Comparison of ENCODE assay signal across 10 mouse cellular contexts in genomic region chr1:127270273-127271020, GRCm38 (mm10).
DNase-seq lines count a peak whose midpoint lies in the region; ATAC-seq and TF ChIP-seq lines count a peak whose summit lies in the region.
"Had no signal": no experiment of that assay in that cellular context is flagged by ENCODE, and none has a peak within 500 bp of the region (broad histone marks: within the 10 kb centered on the region; RNA-seq: fewer than 3 reads in every experiment).

No protein-coding gene starts in this region.

- 0 out of 2 replicates have a peak overlapping the region, but pooled peaks have one; percentile 9 for H3K27ac ChIP-seq in hindbrain, embryonic 12.5 days
- H3K27ac ChIP-seq in hindbrain, postnatal 0 days = no peak overlapping the region
- H3K27ac ChIP-seq in neural tube, embryonic 13.5 days (replicated peaks) = peak overlapping the region; percentile 43
- H3K27ac ChIP-seq in liver, postnatal 0 days (ENCODE audit: low read depth) = no peak overlapping the region
- H3K27ac ChIP-seq: forebrain, embryonic 13.5 days had no signal

- H3K4me3 ChIP-seq in hindbrain, embryonic 12.5 days = no peak overlapping the region
- H3K4me3 ChIP-seq in hindbrain, postnatal 0 days (ENCODE audit: low read length) = no peak overlapping the region
- H3K4me3 ChIP-seq in neural tube, embryonic 13.5 days = no peak overlapping the region
- no peak overlapping the region for H3K4me3 ChIP-seq in liver, postnatal 0 days (ENCODE audit: low read depth, low read length)
- H3K4me3 ChIP-seq: forebrain, embryonic 13.5 days had no signal

- no peak overlapping the region for H3K9ac ChIP-seq in hindbrain, embryonic 12.5 days
- H3K9ac ChIP-seq in hindbrain, postnatal 0 days (replicated peaks; ENCODE audit: low read length) = no peak overlapping the region
- no peak overlapping the region for H3K9ac ChIP-seq in neural tube, embryonic 13.5 days
- no peak overlapping the region for H3K9ac ChIP-seq in liver, postnatal 0 days (replicated peaks)
- H3K9ac ChIP-seq: forebrain, embryonic 13.5 days had no signal

- no peak for TF ChIP-seq CTCF in hindbrain, postnatal 0 days (IDR thresholded peaks at IDR 0.05; ENCODE audit: low read depth)
- TF ChIP-seq CTCF in liver, postnatal 0 days (IDR thresholded peaks at IDR 0.05; ENCODE audit: low read depth) = no peak

- H3K4me2 ChIP-seq in hindbrain, embryonic 12.5 days (replicated peaks) = no peak overlapping the region
- no peak overlapping the region for H3K4me2 ChIP-seq in hindbrain, postnatal 0 days (ENCODE audit: low read depth, low read length)
- no peak overlapping the region for H3K4me2 ChIP-seq in neural tube, embryonic 13.5 days
- H3K4me2 ChIP-seq in liver, postnatal 0 days (ENCODE audit: low read depth, low read length) = no peak overlapping the region
- H3K4me2 ChIP-seq: forebrain, embryonic 13.5 days had no signal

- no peaks in the 10 kb centered on the region for H3K9me3 ChIP-seq in hindbrain, embryonic 12.5 days (replicated peaks)
- no peaks in the 10 kb centered on the region for H3K9me3 ChIP-seq in hindbrain, postnatal 0 days (ENCODE audit: low read length)
- no peaks in the 10 kb centered on the region for H3K9me3 ChIP-seq in neural tube, embryonic 13.5 days
- H3K9me3 ChIP-seq in liver, postnatal 0 days (ENCODE audit: low read length) = no peaks in the 10 kb centered on the region
- H3K9me3 ChIP-seq: forebrain, embryonic 13.5 days had no signal

- peak; percentile 48; the same call in 1 of the 2 replicates for TF ChIP-seq EP300 in liver, postnatal 0 days (IDR thresholded peaks at IDR 0.05; ENCODE audit: low read depth)

- ATAC-seq in hindbrain, embryonic 12.5 days (ENCODE audit: low FRiP score) = no peak
- no peak for ATAC-seq in hindbrain, postnatal 0 days
- ATAC-seq in neural tube, embryonic 13.5 days (ENCODE audit: low read depth) = 0 out of 2 replicates have a peak, but pooled peaks have one; percentile 10
- peak; percentile 66 for ATAC-seq in liver, postnatal 0 days
- ATAC-seq: forebrain, embryonic 13.5 days had no signal

- 0 out of 2 replicates have a peak, but pooled peaks cover 2% of the 10 kb centered on the region for H3K4me1 ChIP-seq in hindbrain, embryonic 12.5 days
- no peaks in the 10 kb centered on the region for H3K4me1 ChIP-seq in hindbrain, postnatal 0 days (ENCODE audit: insufficient read depth, low read length)
- H3K4me1 ChIP-seq in neural tube, embryonic 13.5 days (replicated peaks) = peaks cover 9% of the 10 kb centered on the region
- peaks cover 3% of the 10 kb centered on the region; the same call in 1 of the 2 replicates for H3K4me1 ChIP-seq in liver, postnatal 0 days (ENCODE audit: insufficient read depth)
- H3K4me1 ChIP-seq: forebrain, embryonic 13.5 days had no signal

- no peaks in the 10 kb centered on the region for H3K36me3 ChIP-seq in hindbrain, embryonic 12.5 days
- no peaks in the 10 kb centered on the region for H3K36me3 ChIP-seq in hindbrain, postnatal 0 days (ENCODE audit: insufficient read depth, low read length)
- peaks cover 13% of the 10 kb centered on the region for H3K36me3 ChIP-seq in neural tube, embryonic 13.5 days
- H3K36me3 ChIP-seq in liver, postnatal 0 days (replicated peaks; ENCODE audit: insufficient read depth, low read length) = no peaks in the 10 kb centered on the region

- no peak for DNase-seq in hindbrain, postnatal 0 days (ENCODE audit: low spot score)
- DNase-seq in neural tube, embryonic 10.5 days (ENCODE audit: extremely low spot score, low spot score) = no peak
- DNase-seq in liver, postnatal 0 days = no peak
- peak; percentile 31 for DNase-seq in thymus, postnatal 25 days
- DNase-seq in embryo, embryonic 9.5 days (ENCODE audit: extremely low spot score) = no peak
- no peak for DNase-seq in layer of hippocampus, postnatal 25 days (ENCODE audit: extremely low spot score in 1 of 2, low spot score in 1 of 2)
- DNase-seq: spleen, adult 18-20 months had no signal

- WGBS in hindbrain, embryonic 12.5 days = 78% methylated on average over 13 of the region's 13 CpGs
- WGBS in hindbrain, postnatal 0 days = 60% methylated on average over 13 of the region's 13 CpGs
- 79% methylated on average over 13 of the region's 13 CpGs for WGBS in neural tube, embryonic 13.5 days
- 69% methylated on average over 13 of the region's 13 CpGs for WGBS in liver, postnatal 0 days (ENCODE audit: insufficient replicate concordance)

- no peaks in the 10 kb centered on the region for H3K27me3 ChIP-seq in hindbrain, embryonic 12.5 days
- H3K27me3 ChIP-seq in hindbrain, postnatal 0 days (ENCODE audit: insufficient read depth, low read length) = no peaks in the 10 kb centered on the region
- no peaks in the 10 kb centered on the region for H3K27me3 ChIP-seq in neural tube, embryonic 13.5 days
- H3K27me3 ChIP-seq in liver, postnatal 0 days (ENCODE audit: insufficient read depth, low read length) = no peaks in the 10 kb centered on the region
- H3K27me3 ChIP-seq: forebrain, embryonic 13.5 days had no signal

Comparison
In these comparisons a context has a peak if more than half of its experiments do, and no peak if none do; other contexts are left out.
1. H3K27ac ChIP-seq: peak in hindbrain, embryonic 12.5 days (single experiment) and neural tube, embryonic 13.5 days (single experiment); none in hindbrain, postnatal 0 days (single experiment) and liver, postnatal 0 days (single experiment).
2. ATAC-seq: peak in neural tube, embryonic 13.5 days (single experiment) and liver, postnatal 0 days (single experiment); none in hindbrain, embryonic 12.5 days (single experiment) and hindbrain, postnatal 0 days (single experiment).